Mouse (Mus musculus): ENCODE measurements around the gene Nup62.
"Not testable (repeated sequence)": the region's sequence is repeated elsewhere in the genome, so short reads cannot be mapped to it uniquely, and the experiment has no call there.

Nup62 gene

GRCm38 (mm10) chr7:44863982-44864494, 48.1 kb downstream of the Nup62 start:
- DNase-seq (ENCODE audit: low read depth, low spot score) = no peak

- no peak for DNase-seq (ENCODE audit: low read depth, low spot score)
Measured at GRCm38 (mm10) chr7:44864595-44865542, 49.0 kb downstream of the Nup62 start.

- no peak for DNase-seq (ENCODE audit: low read depth, low spot score)
Measured at GRCm38 (mm10) chr7:44866276-44867009, 50.6 kb downstream of the Nup62 start.

GRCm38 (mm10) chr7:44867010-44867702, 51.3 kb downstream of the Nup62 start:
- DNase-seq (ENCODE audit: low read depth, low spot score) = no peak

GRCm38 (mm10) chr7:44867802-44868201, 51.9 kb downstream of the Nup62 start:
- DNase-seq (ENCODE audit: low read depth, low spot score) = no peak

- no peak for DNase-seq (ENCODE audit: low read depth, low spot score)
Measured at GRCm38 (mm10) chr7:44868465-44868864, 52.6 kb downstream of the Nup62 start.

- DNase-seq (ENCODE audit: low read depth, low spot score) = no peak
Measured at GRCm38 (mm10) chr7:44868919-44869696, 53.2 kb downstream of the Nup62 start.

- peak; percentile 91 for DNase-seq (ENCODE audit: low read depth, low spot score)
Measured at GRCm38 (mm10) chr7:44869697-44870528, 54.0 kb downstream of the Nup62 start, which contains the start of gene Ptov1. TSS of gene Ptov1 (minus strand) at chr7:44869788.

- DNase-seq (ENCODE audit: low read depth, low spot score) = no peak
Measured at GRCm38 (mm10) chr7:44870614-44871013, 54.7 kb downstream of the Nup62 start.

GRCm38 (mm10) chr7:44871181-44871580, 55.3 kb downstream of the Nup62 start:
- DNase-seq (ENCODE audit: low read depth, low spot score) = no peak

GRCm38 (mm10) chr7:44871774-44872173, 55.9 kb downstream of the Nup62 start:
- DNase-seq (ENCODE audit: low read depth, low spot score) = not testable (repeated sequence)

GRCm38 (mm10) chr7:44877833-44878232, 61.9 kb downstream of the Nup62 start:
- DNase-seq (ENCODE audit: low read depth, low spot score) = no peak

Measured in WW6 (cell line).